Mouse (Mus musculus): ENCODE data around the gene Tprgl. TPM values are rescaled to one million over a fixed set of nuclear protein-coding genes. Genes with fewer than 3 reads are reported as not detected.
A peak's percentile ranks its signal among the peaks of the same experiment; 100 is the strongest.

Gene Tprgl
- total and polyA plus RNA-seq, 3 experiments = 121 to 147 (median 130) TPM

- Histone ChIP-seq H3K27ac (no peak overlapping the region; the same call in 1 of the 2 replicates), H3K36me3 (ENCODE audit: control insufficient read depth, insufficient read depth, low read length) (no peaks in the 10 kb centered on the region), H3K4me3 (no peak overlapping the region), H3K9ac (ENCODE audit: low read depth, low read length) (no peak overlapping the region), H3K79me2 (replicated peaks; ENCODE audit: control insufficient read depth, insufficient read depth, low read length) (no peaks in the 10 kb centered on the region), H3K27me3 (ENCODE audit: control insufficient read depth, insufficient read depth, low read length) (no peaks in the 10 kb centered on the region), H3K4me1 (ENCODE audit: control insufficient read depth, insufficient read depth, low read length) (peaks cover 24% of the 10 kb centered on the region)
- TF ChIP-seq EP300 (IDR thresholded peaks at IDR 0.05; ENCODE audit: insufficient read depth, low read depth, low read length) (no peak), CTCF (IDR thresholded peaks at IDR 0.05) (no peak), POLR2A (IDR thresholded peaks at IDR 0.05; ENCODE audit: insufficient read depth, low read depth, low read length) (no peak)
- 60% methylated on average over 5 of the region's 5 CpGs for WGBS
- intact Hi-C loops (cut with DNase I) = loop anchor here (2.0 kb wide), 1 partner anchor 18 kb away; no protein-coding TSS in a partner anchor
- no peak for DNase-seq
Measured at GRCm38 (mm10) chr4:154185001-154185400, 24.5 kb upstream of the Tprgl start.

GRCm38 (mm10) chr4:154183566-154183965 is 23.1 kb upstream of the Tprgl start:
- H3K9ac ChIP-seq (ENCODE audit: low read depth, low read length) = no peak overlapping the region
- no peaks in the 10 kb centered on the region for H3K79me2 ChIP-seq (replicated peaks; ENCODE audit: control insufficient read depth, insufficient read depth, low read length)
- peaks cover 19% of the 10 kb centered on the region for H3K4me1 ChIP-seq (ENCODE audit: control insufficient read depth, insufficient read depth, low read length)
- DNase-seq = peak in 1 of 2 experiments; percentile 34
- intact Hi-C loops (cut with DNase I) = no loop called here
- no peaks in the 10 kb centered on the region for H3K27me3 ChIP-seq (ENCODE audit: control insufficient read depth, insufficient read depth, low read length)
- no peaks in the 10 kb centered on the region for H3K36me3 ChIP-seq (ENCODE audit: control insufficient read depth, insufficient read depth, low read length)
- no peak overlapping the region for H3K27ac ChIP-seq
- no peak for TF ChIP-seq EP300 (IDR thresholded peaks at IDR 0.05; ENCODE audit: insufficient read depth, low read depth, low read length)
- no peak for TF ChIP-seq CTCF (IDR thresholded peaks at IDR 0.05)
- no peak for TF ChIP-seq POLR2A (IDR thresholded peaks at IDR 0.05; ENCODE audit: insufficient read depth, low read depth, low read length)
- 24% methylated on average over 5 of the region's 5 CpGs for WGBS
- no peak overlapping the region for H3K4me3 ChIP-seq

- WGBS = 43% methylated on average over 7 of the region's 7 CpGs
- H3K27ac ChIP-seq = no peak overlapping the region
- no peaks in the 10 kb centered on the region for H3K27me3 ChIP-seq (ENCODE audit: control insufficient read depth, insufficient read depth, low read length)
- no peaks in the 10 kb centered on the region for H3K79me2 ChIP-seq (replicated peaks; ENCODE audit: control insufficient read depth, insufficient read depth, low read length)
- intact Hi-C loops (cut with DNase I) = no loop called here
- no peak overlapping the region for H3K4me3 ChIP-seq
- TF ChIP-seq EP300 (IDR thresholded peaks at IDR 0.05; ENCODE audit: insufficient read depth, low read depth, low read length) (no peak), POLR2A (IDR thresholded peaks at IDR 0.05; ENCODE audit: insufficient read depth, low read depth, low read length) (no peak), CTCF (IDR thresholded peaks at IDR 0.05) (no peak)
- H3K9ac ChIP-seq (ENCODE audit: low read depth, low read length) = no peak overlapping the region
- no peaks in the 10 kb centered on the region for H3K36me3 ChIP-seq (ENCODE audit: control insufficient read depth, insufficient read depth, low read length)
- DNase-seq = peak in 1 of 2 experiments; percentile 39
- peaks cover 13% of the 10 kb centered on the region for H3K4me1 ChIP-seq (ENCODE audit: control insufficient read depth, insufficient read depth, low read length)
Measured at GRCm38 (mm10) chr4:154181001-154181400, 20.5 kb upstream of the Tprgl start.

GRCm38 (mm10) chr4:154177257-154177656 is 16.8 kb upstream of the Tprgl start:
- H3K27me3 ChIP-seq (ENCODE audit: control insufficient read depth, insufficient read depth, low read length) = no peaks in the 10 kb centered on the region
- WGBS = 45% methylated on average over 8 of the region's 8 CpGs
- peak overlapping the region; percentile 7; the same call in 1 of the 2 replicates for H3K27ac ChIP-seq
- no peak overlapping the region for H3K4me3 ChIP-seq
- no peaks in the 10 kb centered on the region for H3K79me2 ChIP-seq (replicated peaks; ENCODE audit: control insufficient read depth, insufficient read depth, low read length)
- DNase-seq = peak; percentile 67 to 75
- peaks cover 6% of the 10 kb centered on the region for H3K4me1 ChIP-seq (ENCODE audit: control insufficient read depth, insufficient read depth, low read length)
- no peak overlapping the region for H3K9ac ChIP-seq (ENCODE audit: low read depth, low read length)
- intact Hi-C loops (cut with DNase I) = no loop called here
- H3K36me3 ChIP-seq (ENCODE audit: control insufficient read depth, insufficient read depth, low read length) = no peaks in the 10 kb centered on the region
- TF ChIP-seq EP300 (IDR thresholded peaks at IDR 0.05; ENCODE audit: insufficient read depth, low read depth, low read length) (no peak), POLR2A (IDR thresholded peaks at IDR 0.05; ENCODE audit: insufficient read depth, low read depth, low read length) (no peak), CTCF (IDR thresholded peaks at IDR 0.05) (no peak)

GRCm38 (mm10) chr4:154171931-154172604 is 11.6 kb upstream of the Tprgl start:
- Histone ChIP-seq H3K4me1 (ENCODE audit: control insufficient read depth, insufficient read depth, low read length) (peaks cover 2% of the 10 kb centered on the region; the same call in 1 of the 2 replicates), H3K27me3 (ENCODE audit: control insufficient read depth, insufficient read depth, low read length) (peaks cover 10% of the 10 kb centered on the region; the same call in 1 of the 2 replicates), H3K4me3 (no peak overlapping the region; the same call in 1 of the 2 replicates), H3K9ac (ENCODE audit: low read depth, low read length) (0 out of 2 replicates have a peak overlapping the region, but pooled peaks have one; percentile 22), H3K27ac (no peak overlapping the region), H3K36me3 (ENCODE audit: control insufficient read depth, insufficient read depth, low read length) (no peaks in the 10 kb centered on the region), H3K79me2 (replicated peaks; ENCODE audit: control insufficient read depth, insufficient read depth, low read length) (no peaks in the 10 kb centered on the region)
- 38% methylated on average over 13 of the region's 13 CpGs for WGBS
- DNase-seq = no peak
- TF ChIP-seq POLR2A (IDR thresholded peaks at IDR 0.05; ENCODE audit: insufficient read depth, low read depth, low read length) (no peak), CTCF (IDR thresholded peaks at IDR 0.05) (no peak), EP300 (IDR thresholded peaks at IDR 0.05; ENCODE audit: insufficient read depth, low read depth, low read length) (no peak)
- intact Hi-C loops (cut with DNase I) = no loop called here

Measured in heart, adult 2 months (tissue).